Mouse (Mus musculus): Measurements from ENCODE around the gene Cd52.

The Cd52 gene

DNA sequence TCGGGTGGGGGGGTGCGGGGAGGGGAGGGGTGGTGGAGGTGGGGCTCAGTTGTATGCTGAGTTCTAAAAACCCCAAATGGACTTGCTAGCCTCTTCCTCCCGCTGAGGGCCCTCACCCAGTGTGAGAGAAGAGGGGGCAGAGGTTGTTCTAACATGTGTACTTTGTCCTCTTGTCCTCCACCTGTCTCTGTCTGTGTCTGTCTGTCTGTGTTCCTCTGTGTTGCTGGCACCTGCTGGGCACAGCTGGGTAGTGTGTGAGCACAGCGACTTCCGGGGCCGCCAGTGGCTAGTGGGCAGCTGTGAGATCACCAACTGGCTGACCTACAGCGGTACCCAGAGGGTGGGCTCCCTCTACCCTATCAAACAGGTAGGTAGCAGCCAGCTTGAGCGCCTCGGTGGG is 5.9 kb downstream of the Cd52 start:
- no peak for DNase-seq

DNA sequence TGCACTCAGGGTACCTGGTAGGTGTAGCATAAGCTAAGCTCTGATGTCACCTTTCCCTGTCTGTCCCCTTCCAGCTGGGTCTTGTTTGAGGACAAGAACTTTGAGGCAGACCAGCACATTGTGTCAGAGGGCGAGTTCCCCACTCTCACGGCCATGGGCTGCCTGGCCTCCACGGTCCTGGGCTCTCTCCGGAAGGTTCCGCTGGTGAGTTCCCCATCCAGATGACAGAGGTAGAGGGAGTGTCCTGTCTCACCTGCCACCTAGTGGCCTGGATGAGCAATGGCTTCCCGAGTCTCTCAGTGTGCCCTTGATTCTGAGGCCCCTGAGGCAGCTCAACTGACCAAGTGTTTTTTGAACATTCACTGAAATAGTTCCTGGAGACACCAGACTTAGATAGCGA is 7.5 kb downstream of the Cd52 start:
- DNase-seq: peak; percentile 37 to 45

DNA sequence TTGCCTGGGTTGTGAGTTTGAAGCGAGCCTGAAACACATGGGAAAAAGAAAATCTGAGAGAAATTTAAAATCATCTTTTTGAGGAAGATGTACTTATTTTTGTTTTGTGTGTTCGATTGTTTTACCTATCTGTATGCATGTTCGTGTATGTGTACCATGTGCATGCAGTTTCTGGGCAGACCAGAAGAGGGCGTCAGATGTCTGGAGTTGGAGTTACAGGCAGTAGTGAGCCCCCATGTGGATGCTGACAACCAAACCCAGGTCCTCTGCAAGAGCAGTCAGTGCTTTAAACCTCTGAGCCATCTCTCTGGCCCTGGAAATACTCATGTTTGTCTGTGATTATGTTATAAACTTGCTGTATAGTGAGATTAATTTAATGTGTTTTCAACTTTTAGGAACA is 9.9 kb downstream of the Cd52 start:
- no peak for DNase-seq

DNA sequence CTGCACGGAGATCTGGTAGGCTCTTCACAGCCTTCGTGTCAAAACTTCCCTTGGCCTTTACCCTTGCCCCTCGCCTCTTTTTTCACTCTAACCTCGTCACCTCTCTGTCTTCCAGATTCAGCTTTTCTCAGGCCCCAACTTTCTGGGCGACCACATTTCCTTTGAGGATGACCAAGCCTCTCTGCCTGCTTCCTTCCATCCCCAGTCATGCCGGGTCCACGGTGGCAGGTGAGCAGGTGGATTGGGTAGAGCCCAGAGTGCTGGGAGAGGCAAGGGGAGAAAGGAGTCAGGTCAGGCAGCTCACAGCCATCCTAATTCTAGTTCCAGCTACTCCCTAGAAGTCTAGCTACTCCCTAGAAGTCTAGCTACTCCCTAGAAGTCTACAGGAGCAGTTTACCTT is 12.4 kb downstream of the Cd52 start:
- DNase-seq: no peak

DNA sequence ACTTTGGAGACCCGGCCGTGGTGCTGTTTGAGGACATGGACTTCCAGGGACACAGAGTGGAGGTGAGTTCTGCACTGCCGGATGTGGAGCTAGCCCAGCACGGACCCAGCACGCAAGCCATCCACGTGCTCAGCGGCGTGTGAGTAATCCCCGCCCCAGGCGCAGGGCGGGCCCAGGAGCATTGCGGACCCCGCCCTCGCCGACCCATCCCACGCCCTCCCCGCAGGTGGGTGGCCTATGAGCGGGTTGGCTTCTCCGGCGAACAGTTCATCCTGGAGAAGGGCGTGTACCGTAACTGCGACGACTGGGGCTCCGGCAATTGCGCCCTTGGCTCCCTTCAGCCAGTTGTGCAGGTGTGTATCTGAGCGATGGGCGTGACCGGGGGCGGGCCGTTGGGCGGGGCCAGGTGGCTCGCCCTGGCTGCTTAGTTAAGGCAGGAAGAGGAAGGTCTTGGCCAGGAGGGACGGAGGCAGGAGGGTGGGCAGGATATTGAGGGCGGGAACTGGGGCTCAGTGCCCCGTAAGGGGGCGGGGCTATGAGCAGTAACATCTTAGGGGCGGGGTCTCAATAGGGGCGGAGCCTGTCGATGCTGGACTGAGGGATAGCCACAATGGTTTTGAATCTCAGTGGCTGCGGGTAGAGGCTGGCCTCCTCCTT is 13.0 kb downstream of the Cd52 start:
- DNase-seq: peak; percentile 88 to 92

DNA sequence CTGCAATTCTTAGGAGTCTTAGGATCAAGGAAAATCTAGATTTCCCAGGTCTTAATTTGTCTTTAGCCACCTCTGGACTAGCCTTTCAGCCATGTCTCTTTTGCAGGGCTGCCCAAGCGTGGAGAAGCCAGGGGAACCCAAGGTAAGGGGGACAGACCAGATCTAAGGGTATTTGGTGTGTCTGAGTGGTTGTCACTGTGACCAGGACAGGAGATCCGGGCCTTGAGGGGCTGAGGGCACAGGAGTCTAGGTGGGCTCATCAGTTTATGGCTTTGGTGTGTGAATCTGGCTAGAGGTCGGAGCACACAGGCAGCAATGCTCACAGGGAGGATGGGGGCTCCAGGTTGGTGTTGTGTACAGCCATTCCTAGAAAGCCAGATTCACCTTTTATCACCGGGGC is 14.2 kb downstream of the Cd52 start:
- DNase-seq: no peak

DNA sequence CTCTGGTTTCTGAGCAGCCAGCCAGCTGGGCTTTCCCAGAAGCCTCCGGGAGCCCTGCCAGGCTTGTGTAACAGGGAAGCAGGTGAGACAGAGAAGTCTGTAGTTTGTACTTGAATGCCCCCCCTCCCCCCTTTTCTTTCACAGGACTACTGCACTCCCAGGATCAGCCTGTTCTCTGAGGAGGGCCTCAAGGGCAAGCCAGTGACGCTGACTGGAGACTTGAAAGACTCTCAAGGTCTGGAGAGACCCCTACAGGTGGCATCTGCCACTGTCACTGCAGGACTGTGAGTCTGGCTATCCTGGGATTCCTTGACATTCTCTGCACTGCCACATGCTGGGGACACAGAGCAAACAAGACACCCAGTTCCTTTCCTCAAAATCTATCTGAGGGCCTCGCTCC is 16.2 kb downstream of the Cd52 start:
- DNase-seq: peak; percentile 61 to 76

DNA sequence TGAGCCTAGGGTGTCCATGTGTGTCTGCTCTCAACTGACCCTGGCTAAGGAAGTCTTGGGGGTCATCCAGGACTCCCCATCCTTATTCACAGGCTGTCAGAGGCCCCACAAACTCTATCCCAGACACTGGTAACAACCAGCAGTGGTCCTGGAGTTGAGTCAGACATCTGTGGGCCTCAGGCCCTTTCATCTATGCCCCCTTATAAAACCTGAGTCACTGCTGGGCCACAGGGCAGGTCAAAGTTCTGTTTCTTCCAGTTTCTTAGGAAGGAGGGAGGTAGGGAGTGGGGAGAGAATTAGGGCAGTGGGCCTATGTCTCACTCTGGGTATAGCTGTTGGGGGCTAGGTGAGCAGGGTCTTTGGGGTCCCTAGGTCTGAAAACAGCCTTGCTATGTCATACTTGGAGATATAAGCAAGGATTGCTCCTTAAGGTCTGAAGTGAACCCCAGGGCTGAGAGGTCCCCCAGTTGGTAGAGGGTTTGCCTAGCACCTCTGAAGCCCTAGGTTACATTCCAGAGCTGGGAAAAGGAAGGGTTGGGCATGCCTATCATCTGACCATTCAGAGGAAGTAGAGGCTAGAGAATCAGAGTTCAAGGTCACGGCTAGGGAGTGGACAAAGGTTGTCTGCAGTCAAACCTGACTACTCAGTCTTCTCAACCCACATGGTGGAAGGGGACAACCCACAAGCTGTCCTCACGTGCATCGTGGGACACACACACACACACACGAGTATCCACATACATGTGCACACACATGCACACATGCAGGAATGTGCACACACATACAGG is 25.9 kb downstream of the Cd52 start:
- DNase-seq: no peak

DNA sequence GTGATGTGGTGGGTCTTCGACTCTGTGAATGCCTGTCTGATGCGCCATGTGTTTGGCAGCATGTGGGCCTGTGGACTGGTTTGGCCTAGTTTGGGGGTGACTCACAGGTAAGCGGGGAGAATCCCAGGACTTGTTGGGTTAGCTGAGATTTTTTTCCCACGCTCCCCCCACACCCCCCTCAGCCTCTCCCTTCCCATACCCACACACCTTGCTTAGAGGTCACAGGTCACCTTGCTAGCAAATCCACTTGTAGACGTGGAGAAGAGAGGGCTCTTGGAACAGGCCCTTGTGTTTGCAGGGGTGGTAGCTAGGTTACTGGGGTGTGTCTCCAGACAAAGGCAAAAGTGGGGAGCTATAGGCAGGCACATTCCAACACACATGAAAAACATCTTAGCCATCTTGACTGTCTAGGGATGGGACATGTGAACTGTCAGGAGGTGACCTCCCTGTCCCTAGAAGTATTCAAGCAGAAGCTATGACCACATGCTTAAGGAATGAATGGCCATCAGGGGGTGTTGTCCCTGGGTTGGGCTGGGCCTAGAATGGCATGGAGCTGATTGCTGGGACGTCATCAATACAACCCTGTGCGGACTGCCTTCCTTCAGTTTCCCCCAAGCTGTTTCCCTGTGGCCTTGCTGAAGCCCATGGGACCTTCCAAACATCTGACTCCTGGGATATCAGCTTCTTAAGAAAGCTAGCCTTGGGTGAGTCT is 26.9 kb downstream of the Cd52 start:
- DNase-seq: no peak

DNA sequence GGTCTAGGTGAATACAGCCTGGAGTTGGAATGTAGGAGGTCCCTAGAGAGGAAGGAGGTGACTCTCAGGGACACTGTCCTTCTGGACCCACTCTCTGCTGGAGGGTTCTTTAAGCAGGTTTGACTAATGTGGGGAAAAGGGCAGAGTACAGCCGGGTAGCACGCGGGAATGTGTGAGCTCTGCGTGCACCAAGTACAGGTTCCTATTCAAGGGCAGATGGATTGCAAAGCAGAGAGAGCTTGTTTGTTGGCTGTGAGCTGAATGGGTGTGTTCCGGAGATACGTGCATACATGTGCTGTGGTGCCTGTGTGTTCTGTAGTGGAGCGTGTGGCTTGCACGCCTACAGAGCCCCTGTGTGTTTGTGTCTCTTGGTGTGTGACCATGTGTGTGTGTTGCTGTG is 27.5 kb downstream of the Cd52 start:
- peak; percentile 61 for DNase-seq

DNA sequence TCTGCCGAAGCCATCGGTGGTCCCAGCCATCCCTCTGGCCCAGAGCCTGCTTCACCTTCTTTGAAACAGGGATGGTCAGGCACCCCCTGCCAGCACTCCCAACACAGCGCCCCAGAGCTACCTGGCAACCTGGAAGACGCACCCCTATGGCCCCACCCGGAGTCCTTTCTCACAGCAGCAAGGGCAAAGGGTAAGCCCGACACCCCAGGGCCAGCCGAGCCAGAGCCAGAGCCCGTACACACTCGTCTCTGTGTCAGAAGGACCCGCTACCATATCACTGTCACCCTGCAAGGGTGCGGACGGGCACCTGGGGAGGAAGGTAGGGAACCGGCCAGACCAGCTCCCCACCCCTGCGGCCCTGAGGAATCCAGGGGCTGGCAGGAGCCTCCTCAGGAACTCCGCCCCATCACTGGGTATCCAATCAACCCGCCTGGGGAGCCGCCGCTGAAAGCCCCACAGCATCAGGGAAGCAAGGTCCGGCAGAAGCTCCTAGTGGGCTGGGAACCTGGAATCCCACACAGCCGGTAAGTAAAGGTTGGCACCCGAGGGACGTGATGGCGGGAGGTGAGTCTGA is 29.4 kb downstream of the Cd52 start:
- DNase-seq: peak in 1 of 2 experiments; percentile 22

DNA sequence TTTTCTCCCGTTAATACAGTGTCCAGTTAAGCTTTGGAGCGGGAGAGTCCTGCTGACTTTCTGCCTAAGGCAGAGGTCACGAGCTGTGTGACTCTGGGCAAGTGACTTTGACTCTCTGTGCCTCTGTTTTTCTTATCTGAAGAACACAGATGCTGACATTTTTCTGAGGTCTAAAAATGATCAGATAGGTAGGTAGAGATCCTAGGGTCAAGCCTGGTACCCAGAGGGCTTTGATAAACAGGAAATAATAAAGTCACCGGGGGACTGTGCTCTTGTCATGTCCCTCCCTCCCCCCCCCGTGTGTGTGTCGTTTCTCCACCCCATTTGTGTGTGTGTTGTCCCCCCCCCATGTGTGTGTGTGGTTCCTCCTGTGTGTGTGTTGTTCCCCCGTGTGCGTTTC is 32.3 kb downstream of the Cd52 start:
- DNase-seq: no peak

DNA sequence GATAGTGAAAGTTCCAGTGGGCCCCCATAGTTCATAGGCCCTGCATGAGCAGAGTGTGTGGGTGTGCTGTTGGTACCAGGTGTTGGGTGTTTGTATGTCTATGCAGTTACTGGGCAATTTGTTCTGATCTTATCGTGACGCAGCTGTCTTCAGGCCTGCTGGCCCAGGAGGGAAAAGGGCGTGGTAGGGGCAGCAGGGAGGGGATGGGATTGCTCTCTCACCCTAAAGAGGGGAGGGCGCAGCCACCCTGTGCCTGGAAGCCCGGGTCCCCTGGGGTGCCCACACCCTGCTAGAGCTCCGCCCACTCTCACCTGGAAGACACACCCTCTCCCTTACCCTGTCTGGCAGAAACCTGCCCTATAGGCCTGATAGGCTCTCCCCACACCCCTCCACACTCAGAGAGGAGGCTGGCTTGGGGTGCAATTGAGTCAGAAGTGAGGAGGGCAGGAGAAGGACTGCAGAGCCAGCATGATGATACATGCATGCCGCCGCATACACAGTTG is 32.9 kb downstream of the Cd52 start:
- no peak for DNase-seq

DNA sequence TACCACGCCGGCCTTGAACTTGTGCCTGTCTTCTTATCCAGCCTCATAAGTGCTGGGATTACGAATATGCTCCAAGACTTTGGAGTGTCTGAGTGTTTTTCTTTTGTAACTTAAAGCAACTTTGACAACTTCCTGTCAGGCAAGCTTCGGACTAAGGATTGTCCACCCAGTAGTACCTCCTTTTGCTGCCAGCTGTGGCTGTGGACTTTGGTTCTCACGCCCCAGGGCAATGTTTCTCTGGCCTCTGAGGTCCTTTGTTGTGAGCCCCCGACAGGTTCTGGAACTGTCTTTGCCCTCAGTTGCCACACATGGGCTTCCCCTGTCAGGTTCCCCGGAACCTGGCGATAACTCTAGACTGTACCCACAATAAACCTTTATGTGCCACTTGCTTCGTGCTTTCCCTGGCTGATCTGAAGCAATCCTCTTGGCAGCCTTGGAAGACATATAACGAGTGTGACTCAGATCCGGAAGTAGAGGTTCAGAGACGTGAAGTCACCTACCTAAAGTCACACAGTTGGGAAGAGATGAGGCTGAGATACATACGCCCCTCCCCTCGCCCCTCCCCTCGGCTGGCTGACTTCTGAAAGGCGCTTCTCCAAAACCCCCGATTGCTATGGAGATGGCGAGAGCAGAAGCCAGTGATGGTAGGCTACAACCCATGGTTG is 33.6 kb downstream of the Cd52 start:
- DNase-seq: peak; percentile 20 to 53

DNA sequence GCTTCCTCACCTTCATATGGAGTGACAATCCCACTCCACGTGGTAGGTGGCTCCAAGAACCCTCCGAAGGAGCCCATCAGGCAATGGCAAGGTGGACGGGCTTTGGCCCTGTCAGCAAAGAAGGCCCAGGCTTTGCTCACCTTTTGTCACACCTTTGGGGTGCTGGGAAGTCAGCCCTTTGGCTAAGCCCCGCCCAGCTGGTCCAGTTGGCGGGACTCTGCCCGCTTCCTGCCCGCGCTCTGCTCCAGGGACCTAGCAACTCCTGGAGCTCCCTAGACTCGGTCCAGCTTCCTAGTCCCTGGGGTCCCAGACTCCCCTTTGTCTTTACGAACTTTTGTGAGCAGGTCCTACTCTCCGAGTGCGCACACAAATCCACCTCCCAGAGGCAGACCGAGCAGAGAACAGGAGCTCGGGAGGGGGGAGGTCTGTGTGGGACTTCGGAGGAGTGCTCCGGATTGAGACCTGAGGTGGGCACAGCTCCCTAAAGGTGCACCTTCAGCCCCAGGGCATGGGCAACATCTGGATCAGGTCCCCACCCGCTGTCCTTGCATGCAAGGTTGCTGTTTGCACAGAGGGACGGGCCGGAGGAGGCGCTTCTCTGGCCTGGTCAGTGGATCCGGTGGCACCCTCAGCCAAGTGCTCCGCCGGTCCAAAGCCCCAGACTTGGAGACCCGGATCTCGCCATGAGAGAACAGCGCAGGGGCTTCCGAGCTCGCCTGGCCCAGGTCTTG is 34.6 kb downstream of the Cd52 start, which contains the start of gene Crybg2:
Crybg2 (plus strand) TSS at position 681 of the 731 bp plus-strand sequence.
- no peak for DNase-seq

DNA sequence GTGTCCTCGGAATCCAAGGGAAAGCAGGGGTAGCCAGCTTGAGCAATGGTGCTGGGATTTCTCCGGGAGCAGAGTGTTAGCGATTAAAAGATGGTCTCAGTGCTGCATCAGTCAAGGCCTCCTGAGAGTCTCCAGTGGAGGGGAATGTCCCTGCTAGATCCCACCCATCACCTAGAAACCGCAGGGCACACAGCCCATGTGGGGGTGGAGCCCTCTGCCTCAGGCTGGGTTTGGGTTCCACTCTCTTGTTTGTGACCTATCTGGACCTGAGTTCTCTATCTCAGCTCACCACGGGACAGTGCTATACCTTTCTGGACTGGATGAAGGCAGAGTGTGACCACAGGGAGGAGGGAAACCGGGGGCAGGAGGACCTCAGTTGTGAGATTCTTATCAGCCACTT is 36.0 kb downstream of the Cd52 start:
- no peak for DNase-seq

DNA sequence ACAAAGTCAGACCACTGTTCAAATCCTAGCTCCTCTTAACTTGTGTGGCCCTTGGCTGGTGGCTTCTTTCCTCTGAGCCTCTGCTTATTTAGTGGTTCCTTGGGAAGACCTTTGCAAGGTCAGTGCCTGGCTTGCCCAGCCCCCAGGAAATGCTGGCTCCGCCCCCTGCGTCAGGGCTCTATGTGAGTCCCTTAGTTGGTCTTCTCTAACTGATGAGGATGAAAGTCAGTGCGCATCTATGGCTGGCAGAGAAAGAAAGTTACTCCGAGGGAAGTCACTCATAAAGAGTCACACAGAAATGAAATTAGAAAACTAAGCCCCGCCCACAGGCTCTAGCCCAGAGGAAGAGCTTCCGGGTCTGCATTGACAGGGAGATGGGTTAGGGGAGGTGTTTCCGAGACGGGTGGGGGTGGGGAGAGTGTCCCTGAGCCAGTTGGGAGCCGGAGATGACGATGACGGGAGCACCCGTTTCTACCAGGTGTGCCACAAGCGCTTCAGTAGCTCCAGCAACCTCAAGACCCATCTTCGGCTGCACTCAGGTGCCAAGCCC is 36.6 kb downstream of the Cd52 start:
- no peak for DNase-seq

DNA sequence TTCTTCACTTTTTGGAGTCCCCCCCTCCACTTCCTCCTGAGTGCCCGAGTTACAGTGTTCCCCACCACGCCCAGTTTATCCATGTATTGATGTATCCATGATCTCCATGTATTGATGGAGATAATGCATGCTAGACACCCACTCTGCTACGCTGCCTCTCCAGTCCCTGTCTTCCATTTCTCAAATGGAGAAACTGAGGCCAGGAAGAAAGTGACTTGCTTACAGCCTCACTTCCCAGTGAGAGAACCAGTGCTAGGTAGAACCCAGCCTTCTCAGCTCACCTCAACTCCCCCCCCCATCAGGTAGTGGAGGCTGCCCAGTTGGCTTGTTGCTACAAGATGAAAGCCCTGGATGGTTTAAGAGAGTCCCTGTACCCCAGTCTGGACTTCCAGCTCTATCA is 41.3 kb downstream of the Cd52 start, which contains the start of gene Zfp683:
Zfp683 (plus strand) TSS at position 301 of the 400 bp plus-strand sequence.
- no peak for DNase-seq

DNA sequence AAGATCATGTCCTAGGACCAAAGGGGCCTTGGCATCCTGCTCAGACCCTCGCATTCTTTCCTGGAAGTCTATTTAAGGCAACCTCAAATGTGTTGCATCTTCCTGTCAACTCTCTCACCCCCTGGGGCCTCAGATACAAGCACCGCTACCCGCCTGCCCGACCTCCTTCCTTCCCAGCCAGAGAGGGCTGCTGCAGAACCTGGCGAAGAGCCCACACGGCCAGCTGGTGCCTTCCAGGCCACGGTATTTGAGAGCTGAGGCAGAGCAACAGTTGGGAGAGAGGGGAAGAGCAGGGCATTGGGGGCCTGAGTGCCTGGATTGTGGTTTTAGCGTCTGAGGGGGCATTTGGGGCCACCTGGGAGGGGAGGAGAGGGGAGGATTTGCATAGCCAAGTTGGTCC is 42.3 kb downstream of the Cd52 start:
- no peak for DNase-seq

DNA sequence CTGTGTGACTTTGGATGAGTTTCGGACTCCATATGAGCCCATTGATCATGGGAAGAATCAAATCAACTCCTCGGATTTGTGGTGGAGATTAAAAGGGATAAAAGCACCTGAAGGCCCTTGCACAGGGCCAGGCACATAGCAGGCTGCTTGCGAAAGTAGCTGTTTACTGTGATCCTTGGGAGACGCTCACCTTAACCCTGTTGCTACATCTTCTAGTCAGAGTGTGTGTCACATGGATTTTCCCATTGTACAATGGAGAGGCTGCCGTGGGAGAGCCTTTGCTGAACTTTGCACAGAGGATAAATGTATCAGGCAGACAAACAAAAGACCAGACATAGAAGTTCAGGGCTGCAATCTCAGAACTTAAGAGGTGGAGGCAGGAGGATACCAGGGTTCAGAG is 43.0 kb downstream of the Cd52 start:
- no peak for DNase-seq

DNA sequence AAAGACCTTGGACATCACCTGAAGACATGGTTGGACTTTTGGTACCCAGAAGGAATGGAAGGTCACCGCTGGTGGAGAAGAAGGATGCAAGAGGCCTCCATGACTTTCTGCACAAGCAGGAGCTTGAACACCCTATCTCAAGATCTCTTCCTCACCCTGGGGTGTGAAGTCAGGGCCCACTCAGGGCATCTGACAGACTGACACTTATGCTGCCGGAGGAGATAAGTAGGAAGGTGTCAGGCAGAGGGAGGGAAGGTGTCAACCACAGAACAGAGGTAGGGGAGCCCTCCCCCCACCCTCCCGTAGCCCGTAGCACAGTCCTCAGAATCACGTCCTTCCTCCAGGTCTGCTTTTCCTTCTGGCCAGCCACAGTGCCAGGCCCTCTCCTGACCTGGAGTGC is 47.2 kb downstream of the Cd52 start:
- DNase-seq: no peak

DNA sequence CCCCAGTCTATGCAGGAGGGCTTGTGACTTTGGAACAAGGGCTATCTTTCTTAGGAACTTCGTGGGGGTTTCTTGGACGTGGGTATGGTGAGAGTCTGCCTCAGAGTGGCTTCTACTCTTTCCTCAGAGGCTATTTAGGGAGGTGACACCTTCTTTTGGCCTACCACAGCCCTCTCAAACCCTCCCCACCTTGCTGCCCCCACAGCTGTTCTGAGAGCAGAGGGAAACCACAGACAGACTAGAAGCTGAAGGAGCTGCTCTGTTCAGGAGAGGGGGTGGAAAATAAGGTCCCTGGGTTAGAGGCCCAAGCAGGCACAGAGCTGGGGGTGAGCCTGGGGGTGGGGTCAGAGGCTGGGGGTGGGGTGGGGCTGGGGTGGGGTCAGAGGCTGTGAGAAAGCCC is 51.8 kb downstream of the Cd52 start:
- no peak for DNase-seq

All from kidney, adult 8-10 months (tissue).